Mouse (Mus musculus) embryo, embryonic 10 days (tissue): ENCODE data around the gene Gm49388.
"Not testable (repeated sequence)": the region's sequence is repeated elsewhere in the genome, so short reads cannot be mapped to it uniquely, and the experiment has no call there.

Source experiments
- DNase-seq: peaks from one replicate; pipeline ENCODE4 v3.0.0-alpha.2; 2015; ENCODE audit warnings: low spot score

The Gm49388 gene

GRCm38 (mm10) chr7:127768346-127768996 lies 16.9 kb upstream of the Gm49388 start:
- no peak for DNase-seq

- DNase-seq = peak; percentile 97
Measured at GRCm38 (mm10) chr7:127768997-127769593, 16.3 kb upstream of the Gm49388 start.

GRCm38 (mm10) chr7:127769651-127770038 lies 15.8 kb upstream of the Gm49388 start, which contains the start of gene Orai3:
Orai3 (plus strand) TSS chr7:127769815.
- peak; percentile 85 for DNase-seq

- DNase-seq = peak; percentile 21
Measured at GRCm38 (mm10) chr7:127770039-127770905, 15.1 kb upstream of the Gm49388 start.

- no peak for DNase-seq
Measured at GRCm38 (mm10) chr7:127771262-127771661, 14.1 kb upstream of the Gm49388 start.

- no peak for DNase-seq
Measured at GRCm38 (mm10) chr7:127772080-127772479, 13.3 kb upstream of the Gm49388 start.

- DNase-seq = no peak
Measured at GRCm38 (mm10) chr7:127772557-127772956, 12.9 kb upstream of the Gm49388 start.

- DNase-seq = peak; percentile 75
Measured at GRCm38 (mm10) chr7:127773664-127774384, 11.6 kb upstream of the Gm49388 start.

- DNase-seq = not testable (repeated sequence)
Measured at GRCm38 (mm10) chr7:127775837-127776236, 9.6 kb upstream of the Gm49388 start.

- DNase-seq = peak; percentile 90
Measured at GRCm38 (mm10) chr7:127776426-127776825, 9.0 kb upstream of the Gm49388 start, which contains the start of gene Setd1a. Setd1a (plus strand) TSS chr7:127776670.

- DNase-seq = peak; percentile 99
Measured at GRCm38 (mm10) chr7:127776878-127777473, 8.4 kb upstream of the Gm49388 start.

GRCm38 (mm10) chr7:127777474-127778266 lies 7.7 kb upstream of the Gm49388 start:
- peak; percentile 52 for DNase-seq

- no peak for DNase-seq
Measured at GRCm38 (mm10) chr7:127778350-127778749, 7.1 kb upstream of the Gm49388 start.

GRCm38 (mm10) chr7:127797076-127797845 lies 11.9 kb downstream of the Gm49388 start:
- DNase-seq = no peak

- DNase-seq = no peak
Measured at GRCm38 (mm10) chr7:127798591-127798990, 13.2 kb downstream of the Gm49388 start.

GRCm38 (mm10) chr7:127799211-127799610 lies 13.8 kb downstream of the Gm49388 start:
- DNase-seq = no peak

- DNase-seq = no peak
Measured at GRCm38 (mm10) chr7:127799738-127800137, 14.3 kb downstream of the Gm49388 start.

GRCm38 (mm10) chr7:127800435-127801009 lies 15.1 kb downstream of the Gm49388 start, which contains the start of gene Hsd3b7:
Hsd3b7 (plus strand) TSS chr7:127800604.
- DNase-seq = peak; percentile 88

- no peak for DNase-seq
Measured at GRCm38 (mm10) chr7:127801010-127801621, 15.7 kb downstream of the Gm49388 start.
